Mouse (Mus musculus) T-helper 1 cell (primary cell): Measurements from ENCODE around the gene Bcam.

Source experiments
- in situ Hi-C: fragments of 300-600 bp; cut with MboI, MseI; formaldehyde crosslinking; loops from one replicate; pipeline ENCODE4 v1.15.1; 2025; ENCODE audit warnings: high pct_unique_total_duplicates

The Bcam gene

DNA sequence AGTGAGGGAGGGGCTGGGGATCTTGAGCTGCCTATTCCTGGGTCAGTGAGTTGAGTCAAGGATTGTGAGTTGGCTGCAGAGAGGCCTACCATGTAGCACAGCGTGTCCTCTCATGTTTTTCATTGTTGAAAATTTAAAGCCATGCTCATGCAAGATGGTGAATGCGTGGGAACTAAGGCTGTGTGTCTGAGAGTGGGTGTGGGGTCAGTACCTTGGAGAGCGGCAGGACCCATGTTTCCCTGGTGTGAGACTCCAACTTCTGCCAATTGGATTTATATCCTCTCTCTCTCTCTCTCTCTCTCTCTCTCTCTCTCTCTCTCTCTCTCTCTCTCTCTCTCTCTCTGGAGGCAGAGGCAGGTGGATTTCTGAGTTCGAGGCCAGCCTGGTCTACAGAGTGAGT, 44.3 kb downstream of the Bcam start:
- in situ Hi-C loops = no loop called here

- in situ Hi-C loops = no loop called here
Observed at GRCm38 (mm10) chr7:19724167-19724566, 46.6 kb downstream of the Bcam start.

DNA sequence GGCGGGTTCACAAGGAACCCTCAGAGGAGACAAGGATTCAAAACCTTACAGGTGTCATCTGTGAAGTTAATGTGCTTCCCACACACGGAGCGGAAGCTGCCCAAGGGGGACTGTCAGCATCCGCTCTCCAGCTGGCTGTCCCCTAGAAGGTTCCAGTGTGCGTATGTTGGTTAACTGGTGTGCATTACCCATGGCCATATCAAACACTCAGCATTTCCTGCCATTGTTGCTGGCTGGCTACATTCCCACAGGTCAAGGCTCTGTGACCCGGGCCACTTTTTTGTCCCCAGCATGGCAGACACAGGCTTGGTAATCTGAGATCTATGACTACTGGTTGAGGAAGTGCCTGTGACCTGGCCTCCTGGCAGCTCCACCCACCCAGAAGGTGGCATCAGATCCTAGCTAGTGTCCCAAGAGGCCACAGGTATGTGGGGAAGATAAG, 48.0 kb downstream of the Bcam start:
- in situ Hi-C loops = no loop called here

DNA sequence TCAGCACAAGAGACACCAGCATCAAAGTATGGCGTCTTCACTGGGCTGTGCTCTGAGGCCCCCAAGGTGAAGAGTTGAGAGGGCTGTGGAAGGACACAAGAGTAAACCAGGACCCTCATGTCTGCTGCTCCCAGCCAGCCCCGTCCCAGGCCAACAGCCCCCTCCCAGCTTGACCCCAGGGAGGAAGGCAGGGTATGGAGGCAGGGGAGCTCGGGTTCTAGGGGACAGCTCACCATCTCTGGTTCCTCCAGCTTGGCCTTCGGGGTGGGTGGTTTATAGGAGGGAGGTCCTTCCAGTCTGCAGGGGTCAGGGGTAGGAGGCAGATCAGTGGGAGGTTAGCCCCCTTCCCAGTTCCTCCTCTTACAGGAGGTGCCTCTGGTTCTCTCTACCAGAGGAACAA, 51.6 kb downstream of the Bcam start:
- in situ Hi-C loops = no loop called here

- in situ Hi-C loops = no loop called here
Observed at GRCm38 (mm10) chr7:19718297-19718952, 52.4 kb downstream of the Bcam start.

DNA sequence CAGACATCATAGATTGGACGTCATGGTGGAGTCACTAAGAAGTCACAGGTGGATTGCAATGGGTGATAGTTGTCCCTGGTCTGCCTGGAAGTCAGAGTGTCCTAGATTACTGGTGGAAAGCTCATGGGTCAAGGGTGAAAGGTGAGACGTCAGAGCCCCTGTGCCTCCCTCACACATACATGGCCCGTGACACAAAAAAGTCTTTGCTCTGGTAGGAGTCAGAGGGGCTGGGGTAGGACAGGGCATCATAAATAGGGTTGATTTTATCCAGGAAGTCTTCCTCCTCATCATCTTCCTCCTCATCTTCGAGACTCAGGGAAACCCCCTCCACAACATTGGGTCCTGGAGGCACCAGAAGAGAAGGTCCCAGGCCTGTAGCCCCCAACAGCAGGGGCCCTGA, 53.5 kb downstream of the Bcam start:
- in situ Hi-C loops = no loop called here

GRCm38 (mm10) chr7:19716822-19717221, 54.0 kb downstream of the Bcam start:
- in situ Hi-C loops = no loop called here

- in situ Hi-C loops = no loop called here
Observed at GRCm38 (mm10) chr7:19716055-19716682, 54.6 kb downstream of the Bcam start.

GRCm38 (mm10) chr7:19715239-19716054, 55.4 kb downstream of the Bcam start, which contains the start of gene Tomm40:
TSS of gene Tomm40 (minus strand) at chr7:19715438.
- in situ Hi-C loops = no loop called here

DNA sequence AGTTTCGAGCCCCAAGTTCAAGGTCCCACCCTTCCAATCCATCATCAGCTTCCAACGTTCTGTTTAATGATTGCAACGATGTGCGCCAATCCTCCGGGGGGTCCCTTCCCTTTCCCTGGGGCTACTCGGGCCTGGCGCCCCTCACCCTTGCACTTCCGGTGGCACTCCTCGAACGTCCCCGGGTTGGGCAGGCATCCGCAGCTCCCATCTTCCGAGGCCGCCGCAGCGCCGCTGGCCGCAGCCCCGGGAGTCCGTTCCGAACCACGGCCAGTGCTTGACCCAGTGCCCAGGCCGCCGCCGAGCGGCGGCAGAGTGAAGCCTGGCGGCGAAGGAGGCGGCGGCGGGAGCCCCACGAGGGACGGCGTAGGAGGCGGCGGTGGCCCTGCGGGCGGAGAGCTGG, 56.0 kb downstream of the Bcam start:
- in situ Hi-C loops = no loop called here

DNA sequence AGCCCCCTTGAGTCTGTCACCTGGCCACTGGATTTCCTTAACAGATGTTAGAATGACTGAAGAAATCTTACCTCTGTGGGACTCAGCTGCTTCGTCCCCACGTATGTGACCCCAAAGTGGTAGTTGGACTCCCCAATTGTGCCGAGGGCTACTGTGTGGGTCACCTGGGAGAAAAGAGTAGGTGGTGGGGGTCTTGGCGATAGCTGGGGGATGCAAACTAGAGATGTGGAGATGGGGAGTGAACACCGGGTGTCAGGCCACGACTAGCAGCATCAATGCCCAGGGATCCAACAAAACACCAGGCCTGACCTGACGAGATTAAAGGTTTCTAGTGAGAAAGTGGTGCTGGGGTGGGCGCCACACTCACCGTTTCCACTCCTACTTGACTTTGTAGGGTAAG, 57.2 kb downstream of the Bcam start:
- in situ Hi-C loops = no loop called here

DNA sequence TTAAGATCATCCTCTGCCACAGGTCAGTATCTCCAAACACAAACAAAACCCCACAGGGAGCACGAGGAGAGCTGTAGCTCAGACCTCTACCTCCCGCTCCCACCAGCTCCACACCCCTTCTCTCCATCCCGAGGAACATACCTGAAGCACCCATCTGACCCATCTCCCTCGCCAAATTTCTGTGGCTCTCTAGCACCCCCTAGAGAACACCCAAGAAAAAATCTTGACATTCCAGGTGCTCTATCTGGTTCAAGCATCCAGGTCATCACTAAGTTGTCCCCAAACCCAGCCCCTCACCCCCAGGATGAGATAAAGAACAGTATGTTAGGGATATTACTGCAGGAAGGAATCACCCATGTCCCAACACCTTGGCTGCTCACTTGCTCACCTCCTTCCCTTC, 57.6 kb downstream of the Bcam start:
- in situ Hi-C loops = no loop called here

- in situ Hi-C loops = no loop called here
Observed at GRCm38 (mm10) chr7:19712414-19712813, 58.4 kb downstream of the Bcam start.

- in situ Hi-C loops = no loop called here
Observed at GRCm38 (mm10) chr7:19710650-19711049, 60.2 kb downstream of the Bcam start.
